Mouse (Mus musculus): ENCODE measurements at regions not wholly inside any gene's neighbourhood (a gene's known extent, or its start where the extent isn't known, plus 50 kb on each side); places are given as distances from the start of the nearest gene placed in this dataset.

- peaks cover 9% of the 10 kb centered on the region for H3K4me1 ChIP-seq (ENCODE audit: control insufficient read depth, insufficient read depth, low read length)
- no peak overlapping the region for H3K27ac ChIP-seq (ENCODE audit: low read length)
- H3K9me3 ChIP-seq (replicated peaks; ENCODE audit: control insufficient read depth, low read length): no peaks in the 10 kb centered on the region
- no peaks in the 10 kb centered on the region for H3K36me3 ChIP-seq (ENCODE audit: control insufficient read depth, insufficient read depth)
- H3K9ac ChIP-seq (ENCODE audit: low read length): no peak overlapping the region
- H3K27me3 ChIP-seq (ENCODE audit: control insufficient read depth, insufficient read depth, low read length): no peaks in the 10 kb centered on the region
- no peak for ATAC-seq (replicated peaks; ENCODE audit: extremely low read depth, insufficient read depth, low FRiP score)
- no peak overlapping the region for H3K4me2 ChIP-seq (ENCODE audit: low read depth, low read length)
- 60% methylated on average over 5 of the region's 5 CpGs for WGBS
- no peak overlapping the region for H3K4me3 ChIP-seq (ENCODE audit: low read length)
Observed at GRCm38 (mm10) chr3:35079887-35080286, 429.7 kb downstream of the Sox2 start.

GRCm38 (mm10) chr3:35084091-35084867 is 434.1 kb downstream of the Sox2 start:
- ATAC-seq (replicated peaks; ENCODE audit: extremely low read depth, insufficient read depth, low FRiP score): peak; percentile 94
- 51% methylated on average over 11 of the region's 11 CpGs for WGBS

GRCm38 (mm10) chr3:35088241-35089080 is 438.3 kb downstream of the Sox2 start:
- no peak for ATAC-seq (replicated peaks; ENCODE audit: extremely low read depth, insufficient read depth, low FRiP score)
- H3K27ac ChIP-seq (ENCODE audit: low read length): no peak overlapping the region
- no peak overlapping the region for H3K4me3 ChIP-seq (ENCODE audit: low read length)
- no peaks in the 10 kb centered on the region for H3K27me3 ChIP-seq (ENCODE audit: control insufficient read depth, insufficient read depth, low read length)
- H3K4me2 ChIP-seq (ENCODE audit: low read depth, low read length): no peak overlapping the region
- H3K9ac ChIP-seq (ENCODE audit: low read length): no peak overlapping the region
- no peaks in the 10 kb centered on the region for H3K36me3 ChIP-seq (ENCODE audit: control insufficient read depth, insufficient read depth)
- no peaks in the 10 kb centered on the region for H3K9me3 ChIP-seq (replicated peaks; ENCODE audit: control insufficient read depth, low read length)
- WGBS: 70% methylated on average over 19 of the region's 19 CpGs
- H3K4me1 ChIP-seq (ENCODE audit: control insufficient read depth, insufficient read depth, low read length): peaks cover 9% of the 10 kb centered on the region

More at GRCm38 (mm10) chr3:35084091-35084867, 434.1 kb downstream of the Sox2 start:
- Histone ChIP-seq H3K27me3 (ENCODE audit: control insufficient read depth, insufficient read depth, low read length) (no peaks in the 10 kb centered on the region), H3K4me3 (ENCODE audit: low read length) (no peak overlapping the region), H3K4me1 (ENCODE audit: control insufficient read depth, insufficient read depth, low read length) (peaks cover 9% of the 10 kb centered on the region), H3K9ac (ENCODE audit: low read length) (0 out of 2 replicates have a peak overlapping the region, but pooled peaks have one; percentile 3), H3K36me3 (ENCODE audit: control insufficient read depth, insufficient read depth) (no peaks in the 10 kb centered on the region), H3K27ac (ENCODE audit: low read length) (peak overlapping the region; percentile 80), H3K9me3 (replicated peaks; ENCODE audit: control insufficient read depth, low read length) (no peaks in the 10 kb centered on the region), H3K4me2 (ENCODE audit: low read depth, low read length) (peak overlapping the region; percentile 31; the same call in 1 of the 2 replicates)

- H3K36me3 ChIP-seq (ENCODE audit: control insufficient read depth, insufficient read depth): no peaks in the 10 kb centered on the region
- no peak overlapping the region for H3K9ac ChIP-seq (ENCODE audit: low read length)
- no peaks in the 10 kb centered on the region for H3K9me3 ChIP-seq (replicated peaks; ENCODE audit: control insufficient read depth, low read length)
- no peaks in the 10 kb centered on the region for H3K4me1 ChIP-seq (ENCODE audit: control insufficient read depth, insufficient read depth, low read length)
- H3K4me3 ChIP-seq (ENCODE audit: low read length): no peak overlapping the region
- no peaks in the 10 kb centered on the region for H3K27me3 ChIP-seq (ENCODE audit: control insufficient read depth, insufficient read depth, low read length)
- no peak overlapping the region for H3K4me2 ChIP-seq (ENCODE audit: low read depth, low read length)
- WGBS: 47% methylated on average over 5 of the region's 5 CpGs
- H3K27ac ChIP-seq (ENCODE audit: low read length): no peak overlapping the region
- no peak for ATAC-seq (replicated peaks; ENCODE audit: extremely low read depth, insufficient read depth, low FRiP score)
Observed at GRCm38 (mm10) chr3:35090496-35091133, 440.4 kb downstream of the Sox2 start.

- Histone ChIP-seq H3K4me3 (ENCODE audit: low read length) (no peak overlapping the region), H3K9ac (ENCODE audit: low read length) (no peak overlapping the region), H3K4me1 (ENCODE audit: control insufficient read depth, insufficient read depth, low read length) (no peaks in the 10 kb centered on the region), H3K9me3 (replicated peaks; ENCODE audit: control insufficient read depth, low read length) (no peaks in the 10 kb centered on the region), H3K36me3 (ENCODE audit: control insufficient read depth, insufficient read depth) (no peaks in the 10 kb centered on the region), H3K4me2 (ENCODE audit: low read depth, low read length) (no peak overlapping the region), H3K27me3 (ENCODE audit: control insufficient read depth, insufficient read depth, low read length) (no peaks in the 10 kb centered on the region; the same call in 1 of the 2 replicates), H3K27ac (ENCODE audit: low read length) (no peak overlapping the region)
- no peak for ATAC-seq (replicated peaks; ENCODE audit: extremely low read depth, insufficient read depth, low FRiP score)
- WGBS: 69% methylated on average over 9 of the region's 9 CpGs
Observed at GRCm38 (mm10) chr3:35093001-35093400, 442.8 kb downstream of the Sox2 start.

- Histone ChIP-seq H3K9ac (ENCODE audit: low read length) (no peak overlapping the region), H3K4me3 (ENCODE audit: low read length) (no peak overlapping the region), H3K9me3 (replicated peaks; ENCODE audit: control insufficient read depth, low read length) (no peaks in the 10 kb centered on the region), H3K4me1 (ENCODE audit: control insufficient read depth, insufficient read depth, low read length) (no peaks in the 10 kb centered on the region), H3K27ac (ENCODE audit: low read length) (no peak overlapping the region), H3K4me2 (ENCODE audit: low read depth, low read length) (no peak overlapping the region), H3K36me3 (ENCODE audit: control insufficient read depth, insufficient read depth) (no peaks in the 10 kb centered on the region), H3K27me3 (ENCODE audit: control insufficient read depth, insufficient read depth, low read length) (no peaks in the 10 kb centered on the region; the same call in 1 of the 2 replicates)
- no peak for ATAC-seq (replicated peaks; ENCODE audit: extremely low read depth, insufficient read depth, low FRiP score)
- 90% methylated on average over 8 of the region's 8 CpGs for whole genome bisulfite sequencing
Observed at GRCm38 (mm10) chr3:35095221-35095620, 445.0 kb downstream of the Sox2 start.

- no peak for ATAC-seq (replicated peaks; ENCODE audit: extremely low read depth, insufficient read depth, low FRiP score)
- H3K36me3 ChIP-seq (ENCODE audit: control insufficient read depth, insufficient read depth): no peaks in the 10 kb centered on the region
- no peak overlapping the region for H3K27ac ChIP-seq (ENCODE audit: low read length)
- WGBS: 74% methylated on average over 5 of the region's 5 CpGs
- 0 out of 2 replicates have a peak, but pooled peaks cover 2% of the 10 kb centered on the region for H3K4me1 ChIP-seq (ENCODE audit: control insufficient read depth, insufficient read depth, low read length)
- H3K27me3 ChIP-seq (ENCODE audit: control insufficient read depth, insufficient read depth, low read length): no peaks in the 10 kb centered on the region; the same call in 1 of the 2 replicates
- H3K4me2 ChIP-seq (ENCODE audit: low read depth, low read length): no peak overlapping the region
- no peaks in the 10 kb centered on the region for H3K9me3 ChIP-seq (replicated peaks; ENCODE audit: control insufficient read depth, low read length)
- no peak overlapping the region for H3K4me3 ChIP-seq (ENCODE audit: low read length)
- H3K9ac ChIP-seq (ENCODE audit: low read length): no peak overlapping the region
Observed at GRCm38 (mm10) chr3:35096381-35096780, 446.2 kb downstream of the Sox2 start.

- Histone ChIP-seq H3K9me3 (replicated peaks; ENCODE audit: control insufficient read depth, low read length) (no peaks in the 10 kb centered on the region), H3K4me3 (ENCODE audit: low read length) (no peak overlapping the region), H3K4me2 (ENCODE audit: low read depth, low read length) (no peak overlapping the region), H3K27me3 (ENCODE audit: control insufficient read depth, insufficient read depth, low read length) (no peaks in the 10 kb centered on the region; the same call in 1 of the 2 replicates), H3K27ac (ENCODE audit: low read length) (no peak overlapping the region), H3K36me3 (ENCODE audit: control insufficient read depth, insufficient read depth) (no peaks in the 10 kb centered on the region), H3K4me1 (ENCODE audit: control insufficient read depth, insufficient read depth, low read length) (0 out of 2 replicates have a peak, but pooled peaks cover 2% of the 10 kb centered on the region), H3K9ac (ENCODE audit: low read length) (no peak overlapping the region)
- no peak for ATAC-seq (replicated peaks; ENCODE audit: extremely low read depth, insufficient read depth, low FRiP score)
- WGBS: 76% methylated on average over 6 of the region's 6 CpGs
Observed at GRCm38 (mm10) chr3:35097766-35098165, 447.6 kb downstream of the Sox2 start.
